ENCODE assay signal across 7 mouse cellular contexts in genomic region chr11:100527458-100528374, GRCm38 (mm10). TPM values are rescaled to one million over a fixed set of nuclear protein-coding genes. Genes with fewer than 3 reads are reported as not detected.
DNase-seq lines count a peak whose midpoint lies in the region; ATAC-seq lines count a peak whose summit lies in the region.

TSS of gene Acly (minus strand) at chr11:100528000.

- DNase-seq in adrenal gland, postnatal 25 days = peak; percentile 99
- peak; percentile 100 for DNase-seq in heart, adult 11 months
- peak; percentile 98 for DNase-seq in kidney, adult 18-20 months
- DNase-seq in limb, embryonic 11.5 days (ENCODE audit: low spot score) = peak; percentile 100
- DNase-seq in midbrain, embryonic 14.5 days = peak; percentile 100
- DNase-seq in spleen, adult 18-20 months = peak; percentile 98

- H3K27ac ChIP-seq in embryonic facial prominence, embryonic 12.5 days = peak within 1 kb of the TSS; percentile 91
- H3K27ac ChIP-seq in limb, embryonic 11.5 days (replicated peaks; ENCODE audit: low read depth, low read length) = peak within 1 kb of the TSS; percentile 67
- peak within 1 kb of the TSS; percentile 91 for H3K27ac ChIP-seq in midbrain, embryonic 14.5 days (replicated peaks; ENCODE audit: low read depth, low read length)

- H3K4me1 ChIP-seq in embryonic facial prominence, embryonic 12.5 days = peaks cover 34% of the 10 kb centered on the region
- H3K4me1 ChIP-seq in limb, embryonic 11.5 days (ENCODE audit: control insufficient read depth, insufficient read depth, low read length) = peaks cover 21% of the 10 kb centered on the region
- peaks cover 25% of the 10 kb centered on the region for H3K4me1 ChIP-seq in midbrain, embryonic 14.5 days (ENCODE audit: control insufficient read depth, insufficient read depth, low read length)

- peak; percentile 96 for ATAC-seq in embryonic facial prominence, embryonic 12.5 days (ENCODE audit: insufficient number of reproducible peaks, insufficient read depth, low FRiP score, low TSS enrichment)
- ATAC-seq in limb, embryonic 11.5 days (ENCODE audit: insufficient number of reproducible peaks, low FRiP score, low TSS enrichment, low read depth) = peak; percentile 98
- peak; percentile 99 for ATAC-seq in midbrain, embryonic 14.5 days (ENCODE audit: low FRiP score, low TSS enrichment)

- H3K9ac ChIP-seq in embryonic facial prominence, embryonic 12.5 days = peak within 1 kb of the TSS; percentile 84
- H3K9ac ChIP-seq in limb, embryonic 11.5 days (ENCODE audit: low read length) = peak within 1 kb of the TSS; percentile 82
- peak within 1 kb of the TSS; percentile 79 for H3K9ac ChIP-seq in midbrain, embryonic 14.5 days (replicated peaks; ENCODE audit: low read length)

- under 1% methylated on average over 48 of the region's 54 CpGs for WGBS in embryonic facial prominence, embryonic 12.5 days
- WGBS in limb, embryonic 11.5 days = under 1% methylated on average over 53 of the region's 54 CpGs
- WGBS in midbrain, embryonic 14.5 days = under 1% methylated on average over 54 of the region's 54 CpGs

- peaks cover 17% of the 10 kb centered on the region for H3K36me3 ChIP-seq in embryonic facial prominence, embryonic 12.5 days
- H3K36me3 ChIP-seq in limb, embryonic 11.5 days (ENCODE audit: control insufficient read depth, insufficient read depth, low read length) = peaks cover 3% of the 10 kb centered on the region
- peaks cover 15% of the 10 kb centered on the region for H3K36me3 ChIP-seq in midbrain, embryonic 14.5 days (ENCODE audit: control insufficient read depth, insufficient read depth, low read length)

- H3K9me3 ChIP-seq in embryonic facial prominence, embryonic 12.5 days = no peaks in the 10 kb centered on the region
- no peaks in the 10 kb centered on the region for H3K9me3 ChIP-seq in limb, embryonic 11.5 days (ENCODE audit: control insufficient read depth, low read length)
- H3K9me3 ChIP-seq in midbrain, embryonic 14.5 days (ENCODE audit: control insufficient read depth, low read length) = no peaks in the 10 kb centered on the region

- H3K27me3 ChIP-seq in embryonic facial prominence, embryonic 12.5 days = no peaks in the 10 kb centered on the region
- H3K27me3 ChIP-seq in limb, embryonic 11.5 days (ENCODE audit: control insufficient read depth, insufficient read depth, low read length) = no peaks in the 10 kb centered on the region
- no peaks in the 10 kb centered on the region for H3K27me3 ChIP-seq in midbrain, embryonic 14.5 days (ENCODE audit: control insufficient read depth, insufficient read depth, low read length)

- peak within 1 kb of the TSS; percentile 78 for H3K4me3 ChIP-seq in embryonic facial prominence, embryonic 12.5 days
- peak within 1 kb of the TSS; percentile 85 for H3K4me3 ChIP-seq in limb, embryonic 11.5 days (ENCODE audit: low read depth, low read length)
- peak within 1 kb of the TSS; percentile 90 for H3K4me3 ChIP-seq in midbrain, embryonic 14.5 days (replicated peaks; ENCODE audit: low read depth, low read length)

- H3K4me2 ChIP-seq in embryonic facial prominence, embryonic 12.5 days (replicated peaks) = peak within 1 kb of the TSS; percentile 92
- H3K4me2 ChIP-seq in limb, embryonic 11.5 days (ENCODE audit: low read depth, severe bottlenecking) = peak within 1 kb of the TSS; percentile 96
- H3K4me2 ChIP-seq in midbrain, embryonic 14.5 days (ENCODE audit: low read length) = peak within 1 kb of the TSS; percentile 96

RNA-seq across cellular contexts. Expression of gene Acly, which starts in this region (rescaled TPM):
- total RNA-seq in adrenal gland, postnatal 25 days (2021) = 1,778 and 1,859 TPM in 2 replicates
- polyA plus RNA-seq in embryonic facial prominence, embryonic 12.5 days (2016; fragmentation: Nextera tagmentation; extraction: Ambion mirVana) = 201 and 203 TPM in 2 replicates
- 182 and 195 TPM in 2 replicates for polyA plus RNA-seq in limb, embryonic 11.5 days (2014; fragmentation: Nextera tagmentation; extraction: Ambion mirVana)
- polyA plus RNA-seq in midbrain, embryonic 14.5 days (2014; fragmentation: Nextera tagmentation; extraction: Ambion mirVana) = 161 and 219 TPM in 2 replicates

Comparison
In these comparisons a context has a peak if more than half of its experiments do, and no peak if none do; other contexts are left out.
1. Peak in every context shown above with its lines: DNase-seq, ATAC-seq, H3K4me3 ChIP-seq and H3K27ac ChIP-seq.